Mouse (Mus musculus): ENCODE data around the gene Tldc2. TPM values are rescaled to one million over a fixed set of nuclear protein-coding genes. Genes with fewer than 3 reads are reported as not detected.

Gene Tldc2
- polyA plus RNA-seq, 1 experiment from 2014 or later, result not detected

DNA sequence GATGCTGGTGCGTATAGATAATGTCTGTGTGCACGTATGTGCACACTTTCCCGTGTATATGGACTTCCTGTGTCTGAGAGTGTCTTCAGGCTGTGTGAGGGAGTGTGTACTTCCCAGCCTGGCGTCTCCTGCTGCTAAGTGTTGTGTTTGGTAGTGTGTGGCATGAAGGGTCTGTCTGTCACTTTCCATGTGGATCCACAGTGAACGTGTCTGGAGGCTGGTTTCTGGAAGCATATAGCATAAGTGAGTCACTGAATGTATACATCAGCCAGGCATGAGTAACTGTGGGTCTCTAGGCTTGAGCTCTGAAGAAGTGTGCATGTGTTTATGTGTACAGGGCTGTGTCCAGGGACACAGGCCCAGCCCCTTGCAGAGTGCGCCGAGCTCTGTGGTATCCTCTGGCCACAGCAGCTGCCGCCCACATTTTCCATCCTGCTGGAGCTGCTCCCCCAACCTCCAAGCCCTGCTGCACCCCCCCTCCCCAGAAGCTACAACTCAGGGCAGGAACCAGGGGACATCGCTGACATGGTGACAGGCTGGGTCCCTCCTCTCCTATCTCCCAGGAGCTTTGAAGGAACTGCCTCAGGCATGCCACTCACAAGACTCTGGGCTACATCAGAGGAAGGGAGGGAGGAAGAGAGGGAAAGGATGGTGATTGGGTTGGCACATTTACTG is 13.3 kb upstream of the Tldc2 start:
- no peaks in the 10 kb centered on the region for H3K9me3 ChIP-seq
- H3K4me2 ChIP-seq (replicated peaks), result no peak overlapping the region
- WGBS, result 82% methylated on average over 9 of the region's 9 CpGs
- H3K27me3 ChIP-seq, result no peaks in the 10 kb centered on the region
- peaks cover 8% of the 10 kb centered on the region for H3K36me3 ChIP-seq
- H3K4me3 ChIP-seq, result no peak overlapping the region
- peak overlapping the region; percentile 4; the same call in 1 of the 2 replicates for H3K9ac ChIP-seq (replicated peaks)
- ATAC-seq (replicated peaks), result no peak
- H3K27ac ChIP-seq (replicated peaks), result peak overlapping the region; percentile 68; the same call in 1 of the 2 replicates
- H3K4me1 ChIP-seq, result peaks cover 91% of the 10 kb centered on the region

GRCm38 (mm10) chr2:157074186-157074724 is 12.6 kb upstream of the Tldc2 start:
- peak overlapping the region; percentile 92 for H3K4me2 ChIP-seq (replicated peaks)
- peak overlapping the region; percentile 68 for H3K27ac ChIP-seq (replicated peaks)
- H3K4me3 ChIP-seq, result peak overlapping the region; percentile 14
- 56% methylated on average over 9 of the region's 9 CpGs for WGBS
- H3K9me3 ChIP-seq, result no peaks in the 10 kb centered on the region
- no peak for ATAC-seq (replicated peaks)
- peak overlapping the region; percentile 4; the same call in 1 of the 2 replicates for H3K9ac ChIP-seq (replicated peaks)
- H3K27me3 ChIP-seq, result no peaks in the 10 kb centered on the region
- peaks cover 8% of the 10 kb centered on the region for H3K36me3 ChIP-seq
- H3K4me1 ChIP-seq, result peaks cover 83% of the 10 kb centered on the region

GRCm38 (mm10) chr2:157074772-157075171 is 12.1 kb upstream of the Tldc2 start:
- Histone ChIP-seq H3K36me3 (peaks cover 8% of the 10 kb centered on the region), H3K27me3 (no peaks in the 10 kb centered on the region), H3K9me3 (no peaks in the 10 kb centered on the region), H3K4me2 (replicated peaks) (peak overlapping the region; percentile 92), H3K4me1 (peaks cover 81% of the 10 kb centered on the region), H3K4me3 (peak overlapping the region; percentile 14), H3K27ac (replicated peaks) (peak overlapping the region; percentile 68; the same call in 1 of the 2 replicates), H3K9ac (replicated peaks) (peak overlapping the region; percentile 4; the same call in 1 of the 2 replicates)
- ATAC-seq (replicated peaks), result no peak
- WGBS, result 44% methylated on average over 5 of the region's 5 CpGs

- peaks cover 79% of the 10 kb centered on the region for H3K4me1 ChIP-seq
- H3K4me3 ChIP-seq, result peak overlapping the region; percentile 68
- no peaks in the 10 kb centered on the region for H3K27me3 ChIP-seq
- H3K36me3 ChIP-seq, result peaks cover 8% of the 10 kb centered on the region
- WGBS, result 97% methylated on average over 3 of the region's 3 CpGs
- no peak for ATAC-seq (replicated peaks)
- H3K27ac ChIP-seq (replicated peaks), result peak overlapping the region; percentile 41; the same call in 1 of the 2 replicates
- 0 out of 2 replicates have a peak overlapping the region, but pooled peaks have one; percentile 17 for H3K9ac ChIP-seq (replicated peaks)
- H3K4me2 ChIP-seq (replicated peaks), result peak overlapping the region; percentile 92
- no peaks in the 10 kb centered on the region for H3K9me3 ChIP-seq
Measured at GRCm38 (mm10) chr2:157075226-157075625, 11.6 kb upstream of the Tldc2 start.

DNA sequence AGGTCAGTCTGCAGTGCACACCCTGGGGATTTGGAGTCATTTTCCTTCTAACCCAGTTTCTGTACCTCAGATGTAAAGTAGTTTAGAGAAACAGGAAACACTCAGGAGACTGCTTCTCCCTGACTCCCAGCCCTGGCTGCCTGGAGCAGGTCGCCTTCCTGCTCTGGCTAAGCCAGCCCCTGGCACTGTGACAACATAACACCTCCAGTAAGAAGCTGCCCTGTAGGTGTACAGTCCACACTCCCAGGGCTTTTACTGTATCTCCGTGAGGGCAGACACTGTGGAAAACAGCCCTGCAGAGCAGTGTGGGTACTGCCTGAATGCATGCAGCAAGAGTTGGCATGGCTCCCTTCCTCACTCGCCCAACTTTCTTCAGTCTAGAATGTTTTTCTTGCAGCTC is 11.2 kb upstream of the Tldc2 start:
- Histone ChIP-seq H3K27me3 (no peaks in the 10 kb centered on the region), H3K27ac (replicated peaks) (peak overlapping the region; percentile 41; the same call in 1 of the 2 replicates), H3K9me3 (no peaks in the 10 kb centered on the region), H3K4me3 (peak overlapping the region; percentile 68), H3K36me3 (peaks cover 8% of the 10 kb centered on the region), H3K4me2 (replicated peaks) (peak overlapping the region; percentile 92), H3K4me1 (peaks cover 74% of the 10 kb centered on the region), H3K9ac (replicated peaks) (peak overlapping the region; percentile 17; the same call in 1 of the 2 replicates)
- no peak for ATAC-seq (replicated peaks)
- WGBS, result 35% methylated on average over 3 of the region's 3 CpGs

DNA sequence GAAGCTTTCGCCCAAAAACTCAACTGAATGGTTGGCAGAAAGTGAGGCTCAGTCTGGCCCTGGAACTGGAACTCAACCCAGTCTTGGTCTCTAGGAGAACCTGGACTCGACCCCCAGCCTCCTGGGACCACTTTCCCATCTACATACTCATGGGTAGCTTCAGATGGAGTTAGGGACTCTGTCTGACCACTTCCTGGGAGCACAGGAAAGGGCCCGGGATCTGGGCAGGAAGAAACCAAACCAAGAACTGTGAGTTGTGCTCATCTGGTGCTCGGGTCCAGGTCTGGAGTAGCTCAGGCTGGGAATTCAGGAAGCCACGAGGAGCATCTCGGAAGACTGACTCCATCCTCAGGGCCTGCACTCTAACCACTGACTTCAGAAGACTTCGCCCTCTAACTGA is 10.3 kb upstream of the Tldc2 start:
- Histone ChIP-seq H3K4me1 (peaks cover 65% of the 10 kb centered on the region), H3K9ac (replicated peaks) (peak overlapping the region; percentile 85; the same call in 1 of the 2 replicates), H3K4me2 (replicated peaks) (peak overlapping the region; percentile 92), H3K27me3 (no peaks in the 10 kb centered on the region), H3K4me3 (peak overlapping the region; percentile 68), H3K9me3 (no peaks in the 10 kb centered on the region), H3K27ac (replicated peaks) (no peak overlapping the region), H3K36me3 (peaks cover 8% of the 10 kb centered on the region)
- 86% methylated on average over 7 of the region's 7 CpGs for WGBS
- ATAC-seq (replicated peaks), result no peak

GRCm38 (mm10) chr2:157077160-157077559 is 9.7 kb upstream of the Tldc2 start:
- WGBS, result 4% methylated on average over 5 of the region's 5 CpGs
- peaks cover 8% of the 10 kb centered on the region for H3K36me3 ChIP-seq
- peak overlapping the region; percentile 68 for H3K4me3 ChIP-seq
- H3K27me3 ChIP-seq, result no peaks in the 10 kb centered on the region
- no peak for ATAC-seq (replicated peaks)
- H3K9me3 ChIP-seq, result no peaks in the 10 kb centered on the region
- peaks cover 60% of the 10 kb centered on the region for H3K4me1 ChIP-seq
- peak overlapping the region; percentile 85 for H3K9ac ChIP-seq (replicated peaks)
- peak overlapping the region; percentile 92 for H3K4me2 ChIP-seq (replicated peaks)
- peak overlapping the region; percentile 99 for H3K27ac ChIP-seq (replicated peaks)

GRCm38 (mm10) chr2:157077641-157078058 is 9.2 kb upstream of the Tldc2 start:
- Histone ChIP-seq H3K27me3 (no peaks in the 10 kb centered on the region), H3K9me3 (no peaks in the 10 kb centered on the region), H3K27ac (replicated peaks) (peak overlapping the region; percentile 99), H3K36me3 (peaks cover 6% of the 10 kb centered on the region), H3K4me2 (replicated peaks) (peak overlapping the region; percentile 92), H3K4me1 (peaks cover 55% of the 10 kb centered on the region), H3K9ac (replicated peaks) (peak overlapping the region; percentile 85), H3K4me3 (peak overlapping the region; percentile 68)
- WGBS, result 0% methylated on average over 15 of the region's 15 CpGs
- no peak for ATAC-seq (replicated peaks)

- Histone ChIP-seq H3K9me3 (no peaks in the 10 kb centered on the region), H3K27me3 (no peaks in the 10 kb centered on the region), H3K4me3 (peak overlapping the region; percentile 68), H3K36me3 (no peaks in the 10 kb centered on the region), H3K4me1 (peaks cover 49% of the 10 kb centered on the region), H3K27ac (replicated peaks) (peak overlapping the region; percentile 99), H3K4me2 (replicated peaks) (peak overlapping the region; percentile 92), H3K9ac (replicated peaks) (peak overlapping the region; percentile 85)
- under 1% methylated on average over 68 of the region's 79 CpGs for WGBS
- ATAC-seq (replicated peaks), result peak; percentile 23; the same call in 1 of the 2 replicates
Measured at GRCm38 (mm10) chr2:157078059-157078792, 8.6 kb upstream of the Tldc2 start.

DNA sequence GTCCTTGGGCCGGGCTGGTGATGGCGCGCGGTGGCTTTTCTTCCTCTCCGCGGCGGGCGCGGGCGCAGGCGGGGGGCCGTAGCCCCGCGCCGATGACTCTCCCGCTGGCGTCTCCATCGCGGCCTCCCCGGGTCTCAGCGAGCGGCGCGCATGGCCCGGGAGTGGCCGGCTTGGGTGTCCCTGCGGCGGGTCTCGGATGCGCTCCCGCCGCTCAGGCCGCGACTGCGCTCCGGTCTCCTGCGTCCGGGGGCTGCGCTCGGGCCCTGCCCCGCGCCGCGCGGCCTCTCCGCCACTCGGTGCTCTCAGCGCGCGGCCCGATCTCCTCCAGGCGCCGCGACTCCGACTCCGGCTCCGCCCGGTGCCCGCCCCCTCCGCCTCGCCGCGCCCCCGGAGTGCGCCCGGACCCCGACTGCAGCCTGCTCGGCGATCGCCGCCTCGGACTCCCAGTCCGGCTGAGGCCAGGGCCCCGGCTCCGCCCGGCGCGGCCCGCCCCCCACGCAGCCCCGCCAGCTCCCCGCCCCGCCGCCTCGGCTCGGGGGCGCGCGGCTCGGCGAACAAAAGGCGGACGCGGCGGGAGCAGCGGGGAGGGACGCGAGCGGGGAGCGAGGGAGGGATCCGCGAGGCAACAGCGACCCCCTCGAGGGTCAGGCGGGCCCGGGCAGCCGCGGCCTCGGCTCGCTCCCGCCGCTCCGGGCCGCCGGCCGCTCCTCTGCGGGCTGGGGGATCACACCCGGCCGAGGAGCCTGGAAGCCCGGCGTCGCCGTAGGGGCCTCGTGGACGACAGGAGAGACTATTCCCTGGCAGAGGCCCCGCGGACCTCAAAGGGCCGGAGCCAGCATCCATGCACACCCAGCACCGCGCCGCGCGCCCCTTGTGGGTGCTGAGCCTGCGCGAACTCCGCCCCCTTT is 7.8 kb upstream of the Tldc2 start, which contains the start of gene Soga1:
TSS of gene Soga1 (minus strand) at position 462 of the 908 bp plus-strand sequence.
- H3K4me2 ChIP-seq (replicated peaks), result peak within 1 kb of the TSS; percentile 92
- peak within 1 kb of the TSS; percentile 99 for H3K27ac ChIP-seq (replicated peaks)
- no peaks in the 10 kb centered on the region for H3K36me3 ChIP-seq
- no peaks in the 10 kb centered on the region for H3K27me3 ChIP-seq
- H3K9ac ChIP-seq (replicated peaks), result peak within 1 kb of the TSS; percentile 85
- H3K4me3 ChIP-seq, result peak within 1 kb of the TSS; percentile 68
- no peaks in the 10 kb centered on the region for H3K9me3 ChIP-seq
- ATAC-seq (replicated peaks), result peak; percentile 84
- under 1% methylated on average over 118 of the region's 136 CpGs for WGBS
- peaks cover 41% of the 10 kb centered on the region for H3K4me1 ChIP-seq

DNA sequence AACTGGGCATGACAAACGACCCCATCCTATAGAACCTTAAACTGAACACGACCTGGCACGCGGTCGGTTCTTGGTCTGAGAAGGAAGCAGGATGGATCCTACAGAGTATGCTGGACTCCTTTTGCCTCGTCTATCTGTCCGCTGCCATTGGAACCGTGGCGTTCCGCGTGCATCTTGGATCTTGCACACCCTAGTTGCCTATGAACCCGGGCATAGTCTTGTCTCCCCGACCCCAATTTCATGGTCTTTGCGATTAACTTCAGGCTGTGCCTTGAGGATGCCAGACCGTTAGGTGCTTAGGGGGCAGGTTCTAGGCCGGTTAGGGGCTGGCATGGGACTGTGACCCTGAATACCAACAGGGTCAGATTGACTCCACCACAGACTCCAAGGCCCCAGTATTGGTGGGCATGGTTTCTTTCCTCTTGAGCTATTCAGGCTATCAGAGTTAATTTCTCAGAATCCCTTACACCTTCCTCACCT is 7.1 kb upstream of the Tldc2 start:
- no peak for ATAC-seq (replicated peaks)
- Histone ChIP-seq H3K4me2 (replicated peaks) (peak overlapping the region; percentile 92), H3K4me1 (peaks cover 34% of the 10 kb centered on the region), H3K27me3 (no peaks in the 10 kb centered on the region), H3K9me3 (no peaks in the 10 kb centered on the region), H3K36me3 (no peaks in the 10 kb centered on the region), H3K4me3 (peak overlapping the region; percentile 68), H3K27ac (replicated peaks) (peak overlapping the region; percentile 99), H3K9ac (replicated peaks) (peak overlapping the region; percentile 85)
- 9% methylated on average over 16 of the region's 16 CpGs for WGBS

Data from forebrain, embryonic 15.5 days (tissue).